ENCODE assay signal across 12 mouse cellular contexts in genomic region chr3:135692999-135693398, GRCm38 (mm10). TPM values are rescaled to one million over a fixed set of nuclear protein-coding genes. Genes with fewer than 3 reads are reported as not detected.
A peak's percentile ranks its signal among the peaks of the same experiment; 100 is the strongest.
DNase-seq lines count a peak whose midpoint lies in the region; ATAC-seq and TF ChIP-seq lines count a peak whose summit lies in the region.
"Had no signal": no experiment of that assay in that cellular context is flagged by ENCODE, and none has a peak within 500 bp of the region (broad histone marks: within the 10 kb centered on the region; RNA-seq: fewer than 3 reads in every experiment).

No protein-coding gene starts in this region.

- intact Hi-C loops in left cerebral cortex, postnatal 4 days (cut with DNase I): loop anchor here (10.0 kb wide), 1 partner anchor 258 kb away; the partner anchor contains the start of gene Ube2d3
- intact Hi-C loops in left cerebral cortex, postnatal 36 days (cut with DNase I): loop anchor here (5.0 kb wide), 1 partner anchor 81 kb away; no protein-coding TSS in a partner anchor

- no peaks in the 10 kb centered on the region for H3K9me3 ChIP-seq in intestine, postnatal 0 days (ENCODE audit: control insufficient read depth)
- H3K9me3 ChIP-seq: liver, embryonic 13.5 days had no signal

- no peaks in the 10 kb centered on the region for H3K36me3 ChIP-seq in intestine, postnatal 0 days (ENCODE audit: control insufficient read depth, insufficient read depth)
- H3K36me3 ChIP-seq: liver, embryonic 13.5 days had no signal

- H3K4me3 ChIP-seq in intestine, postnatal 0 days (ENCODE audit: low read depth, low read length): no peak overlapping the region
- H3K4me3 ChIP-seq: liver, embryonic 13.5 days had no signal

- no peak for TF ChIP-seq CTCF in intestine, postnatal 0 days (IDR thresholded peaks at IDR 0.05; ENCODE audit: low read depth)

- H3K27me3 ChIP-seq in intestine, postnatal 0 days (replicated peaks; ENCODE audit: control insufficient read depth, insufficient read depth, low read length): no peaks in the 10 kb centered on the region

- no peak overlapping the region for H3K27ac ChIP-seq in intestine, postnatal 0 days (ENCODE audit: low read depth, low read length)
- H3K27ac ChIP-seq: liver, embryonic 13.5 days; macrophage had no signal

- WGBS in intestine, postnatal 0 days: 71% methylated on average over 3 of the region's 3 CpGs

- H3K4me2 ChIP-seq in intestine, postnatal 0 days (replicated peaks; ENCODE audit: low read depth): no peak overlapping the region
- H3K4me2 ChIP-seq: liver, embryonic 13.5 days had no signal

- H3K9ac ChIP-seq in intestine, postnatal 0 days (ENCODE audit: low read depth, low read length): no peak overlapping the region
- H3K9ac ChIP-seq: liver, embryonic 13.5 days had no signal

- DNase-seq in embryo, embryonic 10.5 days (ENCODE audit: low spot score): peak; percentile 51
- DNase-seq in embryo, embryonic 11 days: no peak
- peak; percentile 12 for DNase-seq in left cerebral cortex, postnatal 4 days
- DNase-seq in left cerebral cortex, postnatal 36 days (ENCODE audit: low spot score in 2 of 2): no peak
- DNase-seq in adrenal gland, postnatal 14 days: peak; percentile 79
- DNase-seq in spleen, postnatal 14 days (ENCODE audit: low spot score in 2 of 2): no peak
- DNase-seq: cerebellum, postnatal 36 days; liver, embryonic 13.5 days had no signal

- 0 out of 4 replicates have a peak, but pooled peaks have one; percentile 16 to 19 for ATAC-seq in hematopoietic stem cell, adult 5-6 weeks (replicated peaks in 1 of 2; ENCODE audit: insufficient read depth in 1 of 2, low FRiP score in 2 of 2, low TSS enrichment in 1 of 2, low read depth in 1 of 2, poor library complexity in 2 of 2, severe bottlenecking in 2 of 2)
- no peak for ATAC-seq in intestine, postnatal 0 days
- ATAC-seq: intestine, embryonic 16.5 days had no signal

- H3K4me1 ChIP-seq in intestine, postnatal 0 days (replicated peaks; ENCODE audit: control insufficient read depth, insufficient read depth, low read length): 0 out of 2 replicates have a peak, but pooled peaks cover 10% of the 10 kb centered on the region

RNA-seq across cellular contexts. Expression of gene Nfkb1, which starts 1.7 kb away (rescaled TPM):
- 10 to 100 TPM; 19.3 to 20.5 TPM for total RNA-seq in left cerebral cortex, postnatal 4 days (2021)
- total RNA-seq in left cerebral cortex, postnatal 36 days (2021): 10 to 100 TPM; 16.3 to 23.0 TPM
- 55.2 and 62.9 TPM in 2 replicates for total RNA-seq in adrenal gland, postnatal 14 days (2021)
- 128 and 160 TPM in 2 replicates for total RNA-seq in hematopoietic stem cell, adult 5-6 weeks (2017)
- 15.2 and 16.7 TPM in 2 replicates for polyA plus RNA-seq in intestine, postnatal 0 days (2015; fragmentation: Nextera tagmentation; extraction: Ambion mirVana)

Comparison
In these comparisons a context has a peak if more than half of its experiments do, and no peak if none do; other contexts are left out.
1. DNase-seq: peak in embryo, embryonic 10.5 days (single experiment), left cerebral cortex, postnatal 4 days (single experiment) and adrenal gland, postnatal 14 days (single experiment); none in embryo, embryonic 11 days (single experiment), left cerebral cortex, postnatal 36 days (0 of 2) and spleen, postnatal 14 days (0 of 2).